Mouse (Mus musculus) midbrain, embryonic 10.5 days (tissue): ENCODE results near the gene Snx18. TPM values are rescaled to one million over a fixed set of nuclear protein-coding genes. Genes with fewer than 3 reads are reported as not detected.

ENCODE experiments used
- DNase-seq: peaks from one replicate; pipeline ENCODE4 v3.0.0-alpha.2; 2017; ENCODE audit warnings: low spot score
- H3K27ac ChIP-seq: fragments of 300-500 bp; sonication (generic); replicated peaks from 2 replicates; pipeline ENCODE4 v1.5.1; 2016; ENCODE audit warnings: mild to moderate bottlenecking
- H3K27me3 ChIP-seq: fragments of 300-500 bp; sonication (generic); 2 replicates; pipeline ENCODE4 v1.6.1; 2016; ENCODE audit warnings: low read depth, mild to moderate bottlenecking; ENCODE audit not compliant: poor library complexity, severe bottlenecking
- H3K36me3 ChIP-seq: fragments of 300-500 bp; sonication (generic); 2 replicates; pipeline ENCODE4 v1.6.1; 2016; ENCODE audit warnings: mild to moderate bottlenecking, moderate library complexity
- H3K4me1 ChIP-seq: fragments of 300-500 bp; sonication (generic); 2 replicates; pipeline ENCODE4 v1.6.1; 2016
- H3K4me3 ChIP-seq: fragments of 300-500 bp; sonication (generic); 2 replicates; pipeline ENCODE4 v1.5.1; 2016; ENCODE audit warnings: mild to moderate bottlenecking, moderate library complexity
- H3K9me3 ChIP-seq: fragments of 300-500 bp; sonication (generic); replicated peaks from 2 replicates; pipeline ENCODE4 v1.6.1; 2016; ENCODE audit warnings: mild to moderate bottlenecking
- WGBS: fragments of 180-500 bp; shearing (Covaris S2); methylation state at CpG from one replicate; pipeline ENCODE4 v1.1.7; 2016; 5-methylcytosine and 5-hydroxymethylcytosine counted together
- polyA plus RNA-seq: library from polyadenylated mRNA; unstranded; fragments of >200 nt; fragmentation: Nextera tagmentation; extraction: Ambion mirVana; gene quantifications from 2 replicates; pipeline ENCODE4 v1.2.1, GENCODE M21; 2016

Gene Snx18
- polyA plus RNA-seq, 1 experiment from 2014 or later: 13.0 TPM

DNA sequence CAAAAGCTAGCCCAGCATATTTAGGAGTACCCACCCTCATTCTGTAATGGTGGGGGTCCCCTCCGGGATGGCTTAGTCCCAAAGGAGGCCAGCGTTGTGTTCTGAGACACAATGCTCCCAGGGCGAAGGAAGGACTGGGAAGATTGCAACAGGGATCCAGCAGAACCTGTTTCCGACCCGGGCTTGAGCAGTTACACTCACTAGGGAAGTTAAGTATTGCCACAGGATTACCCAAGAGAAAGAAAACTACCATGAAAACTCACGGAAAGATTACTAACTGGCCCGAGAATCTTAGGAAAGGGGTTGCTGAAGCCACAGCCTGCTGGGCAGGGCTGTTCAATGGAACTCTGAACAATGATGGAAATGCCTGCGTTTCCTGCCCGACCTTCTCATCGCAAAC is 4.5 kb downstream of the Snx18 start:
- no peaks in the 10 kb centered on the region for H3K9me3 ChIP-seq
- H3K4me3 ChIP-seq: peak overlapping the region; percentile 79
- H3K36me3 ChIP-seq: peaks cover 33% of the 10 kb centered on the region
- WGBS: 38% methylated on average over 10 of the region's 10 CpGs
- no peak for DNase-seq
- peak overlapping the region; percentile 50; the same call in 1 of the 2 replicates for H3K27ac ChIP-seq
- H3K27me3 ChIP-seq: no peaks in the 10 kb centered on the region
- H3K4me1 ChIP-seq: peaks cover 85% of the 10 kb centered on the region

- no peaks in the 10 kb centered on the region for H3K9me3 ChIP-seq
- peaks cover 37% of the 10 kb centered on the region for H3K36me3 ChIP-seq
- peaks cover 85% of the 10 kb centered on the region for H3K4me1 ChIP-seq
- no peaks in the 10 kb centered on the region for H3K27me3 ChIP-seq
- 49% methylated on average over 12 of the region's 12 CpGs for WGBS
- H3K4me3 ChIP-seq: peak overlapping the region; percentile 79
- DNase-seq: peak; percentile 45
- H3K27ac ChIP-seq: peak overlapping the region; percentile 50
These were observed 5.0 kb downstream of the Snx18 start for GRCm38 (mm10) chr13:113613341-113613740.

DNA sequence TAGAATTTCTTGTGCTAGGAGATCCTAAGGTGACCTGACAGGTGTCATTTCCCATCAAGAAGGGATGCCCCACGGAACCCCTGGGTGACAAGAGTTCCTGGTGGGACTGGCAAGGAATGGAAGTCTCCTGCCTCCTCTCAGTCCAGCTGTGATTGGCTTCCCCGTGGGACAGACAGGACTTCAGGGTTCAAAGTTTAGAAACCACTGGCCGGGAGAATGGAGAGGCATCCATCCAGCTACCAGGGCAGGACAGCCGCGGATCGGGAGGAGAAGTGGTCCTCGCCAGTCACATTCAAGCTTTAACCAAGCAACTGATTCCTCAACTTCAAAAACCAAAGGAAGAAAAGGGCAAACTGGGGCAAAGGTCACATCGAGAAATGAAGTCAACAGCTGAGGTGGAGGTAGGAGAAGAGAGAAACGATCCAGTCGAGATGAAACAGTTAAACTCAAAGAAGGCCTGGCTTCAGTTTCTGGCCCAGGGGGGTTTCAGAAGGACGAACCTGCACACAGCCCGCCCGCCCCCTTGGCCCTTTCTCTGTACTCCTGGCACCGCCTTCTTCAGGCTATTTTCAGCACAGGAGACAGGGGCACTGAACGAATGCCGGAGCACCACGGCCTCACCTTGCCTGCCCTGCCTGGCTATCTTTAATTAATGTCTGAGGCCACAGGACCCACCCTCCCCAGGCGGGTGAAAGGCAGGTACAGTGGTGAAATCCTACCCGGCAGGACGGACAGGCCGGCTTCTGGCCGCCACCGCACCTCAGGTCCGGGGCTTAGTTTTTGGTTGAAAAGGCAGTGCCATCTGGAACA is 6.0 kb downstream of the Snx18 start:
- Histone ChIP-seq H3K4me3 (peak overlapping the region; percentile 79; the same call in 1 of the 2 replicates), H3K36me3 (peaks cover 41% of the 10 kb centered on the region), H3K27ac (peak overlapping the region; percentile 33; the same call in 1 of the 2 replicates), H3K9me3 (no peaks in the 10 kb centered on the region), H3K27me3 (no peaks in the 10 kb centered on the region), H3K4me1 (peaks cover 78% of the 10 kb centered on the region)
- WGBS: 74% methylated on average over 24 of the region's 24 CpGs
- no peak for DNase-seq

DNA sequence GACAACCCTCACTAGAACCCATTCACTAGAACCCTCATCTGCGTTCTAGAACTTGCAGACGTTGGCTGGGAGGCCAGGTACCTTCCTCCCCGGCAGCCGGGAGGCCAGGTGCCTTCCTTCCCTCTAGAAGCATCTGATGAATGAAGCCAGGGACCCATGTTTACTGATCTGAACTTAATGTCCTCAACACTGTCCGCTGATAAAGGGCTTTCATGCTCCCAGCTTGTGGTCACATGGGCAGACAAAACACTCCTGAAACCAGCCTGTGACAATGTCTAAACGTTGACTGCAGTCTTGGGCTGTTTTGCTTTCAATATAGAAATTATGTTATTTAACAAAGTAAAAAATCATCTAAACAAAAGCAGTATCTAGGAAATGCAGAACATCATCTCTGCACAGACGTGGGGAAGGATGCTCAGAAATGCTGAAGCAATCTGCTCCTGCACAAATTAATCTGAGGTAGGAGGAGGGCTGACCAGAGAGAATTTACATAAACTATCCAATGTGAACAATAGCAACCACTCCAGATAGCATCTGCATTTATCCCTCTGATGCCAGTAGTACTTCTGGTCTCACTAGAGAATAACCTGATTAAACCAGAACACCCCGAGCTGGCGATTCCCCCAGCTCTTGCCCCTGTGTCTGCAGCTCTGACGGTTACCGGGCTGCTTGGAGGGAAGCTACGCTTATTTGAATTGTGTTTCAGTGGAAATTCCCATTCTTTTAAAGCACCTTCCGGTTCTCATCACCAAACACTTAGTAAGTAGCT is 7.4 kb downstream of the Snx18 start:
- Histone ChIP-seq H3K27me3 (no peaks in the 10 kb centered on the region), H3K27ac (peak overlapping the region; percentile 4; the same call in 1 of the 2 replicates), H3K36me3 (peaks cover 46% of the 10 kb centered on the region), H3K4me3 (no peak overlapping the region), H3K4me1 (peaks cover 63% of the 10 kb centered on the region), H3K9me3 (0 out of 2 replicates have a peak, but pooled peaks cover 5% of the 10 kb centered on the region)
- DNase-seq: no peak
- WGBS: 80% methylated on average over 13 of the region's 13 CpGs

DNA sequence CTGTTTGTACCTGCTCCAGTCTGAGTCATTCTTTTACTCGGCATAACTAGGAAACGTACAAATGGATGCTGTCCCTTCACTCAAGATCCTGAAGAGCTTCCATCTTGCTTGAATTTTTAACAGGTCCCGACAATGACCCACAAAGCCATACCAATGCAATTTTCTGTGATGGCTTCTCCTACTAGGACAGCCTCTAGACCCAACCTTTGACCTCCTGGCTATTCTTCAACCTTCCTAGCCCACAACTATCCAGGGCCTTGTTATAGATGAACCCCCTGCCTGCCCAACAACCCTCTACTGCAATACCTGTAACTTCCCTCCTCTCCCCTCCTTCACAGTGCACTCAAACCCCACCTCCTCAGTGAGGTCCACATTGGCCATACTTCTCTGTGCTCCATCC is 8.9 kb downstream of the Snx18 start:
- Histone ChIP-seq H3K4me3 (no peak overlapping the region), H3K9me3 (0 out of 2 replicates have a peak, but pooled peaks cover 11% of the 10 kb centered on the region), H3K27me3 (no peaks in the 10 kb centered on the region), H3K36me3 (peaks cover 54% of the 10 kb centered on the region), H3K4me1 (peaks cover 52% of the 10 kb centered on the region), H3K27ac (no peak overlapping the region)
- DNase-seq: no peak
- 89% methylated on average over 3 of the region's 3 CpGs for WGBS

DNA sequence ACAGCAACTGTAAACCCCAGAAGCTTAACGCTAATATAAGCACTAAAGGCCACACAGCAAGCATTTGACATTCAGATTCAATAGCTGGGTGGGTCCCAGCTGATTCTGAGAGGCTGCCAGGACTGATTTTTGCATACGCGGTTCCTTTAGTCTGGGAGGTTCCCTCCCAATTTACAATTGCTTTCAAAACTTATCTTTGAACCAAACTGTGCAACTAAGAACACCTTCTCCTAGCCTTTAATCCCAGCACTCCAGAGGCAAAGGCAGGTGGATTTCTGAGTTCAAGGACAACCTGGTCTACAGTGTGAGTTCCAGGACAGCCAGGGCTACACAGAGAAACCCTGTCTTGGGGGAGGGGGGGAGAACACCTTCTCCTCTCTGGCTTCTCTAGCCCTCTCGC is 10.5 kb downstream of the Snx18 start:
- H3K4me3 ChIP-seq: no peak overlapping the region
- H3K27ac ChIP-seq: no peak overlapping the region
- DNase-seq: no peak
- peaks cover 52% of the 10 kb centered on the region for H3K36me3 ChIP-seq
- no peaks in the 10 kb centered on the region for H3K27me3 ChIP-seq
- WGBS: 89% methylated on average over 4 of the region's 4 CpGs
- H3K4me1 ChIP-seq: peaks cover 46% of the 10 kb centered on the region
- H3K9me3 ChIP-seq: 0 out of 2 replicates have a peak, but pooled peaks cover 11% of the 10 kb centered on the region

GRCm38 (mm10) chr13:113607371-113607770 is 11.0 kb downstream of the Snx18 start:
- Histone ChIP-seq H3K27me3 (no peaks in the 10 kb centered on the region), H3K4me1 (peaks cover 42% of the 10 kb centered on the region), H3K4me3 (no peak overlapping the region), H3K27ac (no peak overlapping the region), H3K36me3 (peaks cover 47% of the 10 kb centered on the region), H3K9me3 (0 out of 2 replicates have a peak, but pooled peaks cover 11% of the 10 kb centered on the region)
- 97% methylated on average over 7 of the region's 7 CpGs for WGBS
- no peak for DNase-seq

DNA sequence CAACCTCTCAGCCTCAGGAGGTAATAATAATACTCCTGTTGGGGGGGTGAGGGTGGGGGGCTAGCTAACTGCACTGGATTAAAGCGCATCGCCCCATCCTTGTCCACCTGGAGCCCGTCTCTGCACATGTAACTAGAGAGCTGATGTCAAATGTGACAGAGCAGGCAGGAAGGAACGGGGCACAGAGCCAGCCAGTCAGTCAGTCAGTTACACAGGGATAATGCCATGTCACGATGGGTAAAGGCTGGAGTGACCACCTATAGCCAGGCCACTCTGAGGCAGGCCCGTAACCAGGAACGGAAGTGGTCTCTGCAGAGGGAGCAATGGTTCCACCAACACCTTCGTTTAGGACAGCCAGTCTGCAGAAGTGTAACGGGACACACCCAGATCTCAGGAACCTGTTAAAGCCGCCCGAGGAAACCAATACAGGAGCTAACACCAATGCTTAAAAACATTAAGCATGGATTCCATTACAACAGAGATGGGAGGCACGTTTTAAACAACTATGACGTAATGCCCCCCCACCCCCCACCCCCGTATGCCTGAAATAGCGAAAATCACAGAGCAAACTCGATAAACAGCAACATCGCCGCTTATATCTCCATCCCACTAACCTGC is 11.5 kb downstream of the Snx18 start:
- H3K36me3 ChIP-seq: peaks cover 44% of the 10 kb centered on the region
- no peak for DNase-seq
- H3K4me1 ChIP-seq: peaks cover 36% of the 10 kb centered on the region
- 0 out of 2 replicates have a peak, but pooled peaks cover 11% of the 10 kb centered on the region for H3K9me3 ChIP-seq
- H3K27ac ChIP-seq: no peak overlapping the region
- H3K27me3 ChIP-seq: no peaks in the 10 kb centered on the region
- WGBS: 90% methylated on average over 18 of the region's 18 CpGs
- no peak overlapping the region for H3K4me3 ChIP-seq

GRCm38 (mm10) chr13:113606131-113606530 is 12.2 kb downstream of the Snx18 start:
- WGBS: 89% methylated on average over 14 of the region's 14 CpGs
- no peak overlapping the region for H3K27ac ChIP-seq
- peaks cover 47% of the 10 kb centered on the region for H3K36me3 ChIP-seq
- peaks cover 29% of the 10 kb centered on the region for H3K4me1 ChIP-seq
- DNase-seq: no peak
- 0 out of 2 replicates have a peak, but pooled peaks cover 11% of the 10 kb centered on the region for H3K9me3 ChIP-seq
- no peaks in the 10 kb centered on the region for H3K27me3 ChIP-seq
- no peak overlapping the region for H3K4me3 ChIP-seq

- 90% methylated on average over 10 of the region's 10 CpGs for WGBS
- H3K27ac ChIP-seq: no peak overlapping the region
- H3K9me3 ChIP-seq: 0 out of 2 replicates have a peak, but pooled peaks cover 11% of the 10 kb centered on the region
- H3K27me3 ChIP-seq: no peaks in the 10 kb centered on the region
- no peak for DNase-seq
- no peak overlapping the region for H3K4me3 ChIP-seq
- peaks cover 48% of the 10 kb centered on the region for H3K36me3 ChIP-seq
- H3K4me1 ChIP-seq: peaks cover 25% of the 10 kb centered on the region
These were observed 12.7 kb downstream of the Snx18 start for GRCm38 (mm10) chr13:113605693-113606092.

DNA sequence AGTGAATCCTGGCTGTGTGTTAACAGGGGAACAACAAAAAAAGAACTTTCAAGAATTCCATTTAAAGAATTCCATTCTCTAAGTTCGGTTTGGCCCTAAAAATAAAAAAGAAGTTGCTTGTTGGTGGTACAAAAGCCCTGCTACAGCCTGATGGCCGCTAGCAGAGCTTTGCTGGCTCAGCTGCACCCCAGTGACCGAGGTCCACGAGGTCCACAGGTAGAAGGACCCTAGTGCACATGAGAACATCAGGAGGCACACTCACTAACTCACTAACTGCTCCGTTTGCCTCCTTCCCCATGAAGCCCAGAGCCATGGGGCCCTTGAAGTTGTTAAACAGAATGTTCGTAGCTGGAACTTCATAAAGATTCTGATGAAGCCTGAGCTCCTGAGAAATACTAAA is 14.0 kb downstream of the Snx18 start:
- 0 out of 2 replicates have a peak, but pooled peaks cover 11% of the 10 kb centered on the region for H3K9me3 ChIP-seq
- no peak overlapping the region for H3K27ac ChIP-seq
- no peaks in the 10 kb centered on the region for H3K27me3 ChIP-seq
- no peak for DNase-seq
- peaks cover 14% of the 10 kb centered on the region for H3K4me1 ChIP-seq
- no peak overlapping the region for H3K4me3 ChIP-seq
- 75% methylated on average over 6 of the region's 6 CpGs for WGBS
- peaks cover 39% of the 10 kb centered on the region for H3K36me3 ChIP-seq

GRCm38 (mm10) chr13:113602882-113603342 is 15.5 kb downstream of the Snx18 start:
- H3K4me3 ChIP-seq: no peak overlapping the region
- no peak for DNase-seq
- H3K27ac ChIP-seq: peak overlapping the region; percentile 30; the same call in 1 of the 2 replicates
- peaks cover 34% of the 10 kb centered on the region for H3K36me3 ChIP-seq
- WGBS: 93% methylated on average over 17 of the region's 17 CpGs
- peaks cover 14% of the 10 kb centered on the region for H3K4me1 ChIP-seq
- H3K9me3 ChIP-seq: 0 out of 2 replicates have a peak, but pooled peaks cover 11% of the 10 kb centered on the region
- H3K27me3 ChIP-seq: no peaks in the 10 kb centered on the region
